Mouse (Mus musculus) adrenal gland (tissue): ENCODE measurements around the gene Stard3.

Experiments
- intact Hi-C: fragments of 180-260 bp; cut with DNase I; formaldehyde crosslinking; loops from one replicate; pipeline ENCODE4 v1.15.1; 2025

The Stard3 gene

GRCm38 (mm10) chr11:98392645-98393044, 34.5 kb downstream of the Stard3 start:
- intact Hi-C loops = no loop called here

GRCm38 (mm10) chr11:98393317-98393716, 35.1 kb downstream of the Stard3 start:
- intact Hi-C loops = no loop called here

GRCm38 (mm10) chr11:98394301-98394700, 36.1 kb downstream of the Stard3 start:
- intact Hi-C loops = no loop called here

GRCm38 (mm10) chr11:98395041-98395440, 36.9 kb downstream of the Stard3 start:
- intact Hi-C loops = no loop called here

- intact Hi-C loops = no loop called here
These were observed 39.8 kb downstream of the Stard3 start for GRCm38 (mm10) chr11:98397946-98398345.

GRCm38 (mm10) chr11:98400161-98400726, 42.1 kb downstream of the Stard3 start, which contains the start of gene Pgap3:
TSS of gene Pgap3 (minus strand) at chr11:98400490.
- intact Hi-C loops = no loop called here

GRCm38 (mm10) chr11:98400816-98401215, 42.6 kb downstream of the Stard3 start:
- intact Hi-C loops = no loop called here

- intact Hi-C loops = no loop called here
These were observed 48.5 kb downstream of the Stard3 start for GRCm38 (mm10) chr11:98406621-98407020.

- intact Hi-C loops = no loop called here
These were observed 50.7 kb downstream of the Stard3 start for GRCm38 (mm10) chr11:98408872-98409271.

GRCm38 (mm10) chr11:98409341-98409822, 51.2 kb downstream of the Stard3 start:
- intact Hi-C loops = no loop called here

GRCm38 (mm10) chr11:98412273-98412796, 54.2 kb downstream of the Stard3 start, which contains the start of gene Erbb2:
TSS of gene Erbb2 (plus strand) at chr11:98412470.
- intact Hi-C loops = loop anchor here (2.0 kb wide), 1 partner anchor 24 kb away; no protein-coding TSS in a partner anchor

- intact Hi-C loops = loop anchor here (2.0 kb wide), 1 partner anchor 24 kb away; no protein-coding TSS in a partner anchor
These were observed 54.7 kb downstream of the Stard3 start for GRCm38 (mm10) chr11:98412797-98413301.

GRCm38 (mm10) chr11:98413731-98414130, 55.6 kb downstream of the Stard3 start:
- intact Hi-C loops = loop anchor here (2.0 kb wide), 1 partner anchor 23 kb away; no protein-coding TSS in a partner anchor

- intact Hi-C loops = no loop called here
These were observed 56.0 kb downstream of the Stard3 start for GRCm38 (mm10) chr11:98414162-98414561.

- intact Hi-C loops = no loop called here
These were observed 58.9 kb downstream of the Stard3 start for GRCm38 (mm10) chr11:98417074-98417473.

GRCm38 (mm10) chr11:98418273-98418672, 60.1 kb downstream of the Stard3 start:
- intact Hi-C loops = no loop called here

GRCm38 (mm10) chr11:98418939-98419547, 60.9 kb downstream of the Stard3 start:
- intact Hi-C loops = no loop called here

GRCm38 (mm10) chr11:98426592-98426991, 68.4 kb downstream of the Stard3 start:
- intact Hi-C loops = no loop called here

GRCm38 (mm10) chr11:98428436-98428835, 70.3 kb downstream of the Stard3 start:
- intact Hi-C loops = no loop called here
